Mouse (Mus musculus) G1E (cell line): Measurements from ENCODE around the gene Myo18a.

Source experiments
- CTCF ChIP-seq: IDR thresholded peaks from 2 replicates; pipeline ENCODE4 v1.5.1; 2012; ENCODE audit warnings: low read depth, low read length, inconsistent platforms, mixed read lengths
- POLR2AphosphoS5 ChIP-seq: IDR thresholded peaks from 2 replicates; pipeline ENCODE4 v1.6.1; 2012; ENCODE audit warnings: low read depth, low read length, inconsistent platforms; ENCODE audit not compliant: insufficient replicate concordance
- TAL1 ChIP-seq: conservative IDR thresholded peaks from 2 replicates; pipeline ENCODE4 v1.6.1; 2012; ENCODE audit warnings: low read depth, low read length, inconsistent platforms, mixed read lengths

DNA sequence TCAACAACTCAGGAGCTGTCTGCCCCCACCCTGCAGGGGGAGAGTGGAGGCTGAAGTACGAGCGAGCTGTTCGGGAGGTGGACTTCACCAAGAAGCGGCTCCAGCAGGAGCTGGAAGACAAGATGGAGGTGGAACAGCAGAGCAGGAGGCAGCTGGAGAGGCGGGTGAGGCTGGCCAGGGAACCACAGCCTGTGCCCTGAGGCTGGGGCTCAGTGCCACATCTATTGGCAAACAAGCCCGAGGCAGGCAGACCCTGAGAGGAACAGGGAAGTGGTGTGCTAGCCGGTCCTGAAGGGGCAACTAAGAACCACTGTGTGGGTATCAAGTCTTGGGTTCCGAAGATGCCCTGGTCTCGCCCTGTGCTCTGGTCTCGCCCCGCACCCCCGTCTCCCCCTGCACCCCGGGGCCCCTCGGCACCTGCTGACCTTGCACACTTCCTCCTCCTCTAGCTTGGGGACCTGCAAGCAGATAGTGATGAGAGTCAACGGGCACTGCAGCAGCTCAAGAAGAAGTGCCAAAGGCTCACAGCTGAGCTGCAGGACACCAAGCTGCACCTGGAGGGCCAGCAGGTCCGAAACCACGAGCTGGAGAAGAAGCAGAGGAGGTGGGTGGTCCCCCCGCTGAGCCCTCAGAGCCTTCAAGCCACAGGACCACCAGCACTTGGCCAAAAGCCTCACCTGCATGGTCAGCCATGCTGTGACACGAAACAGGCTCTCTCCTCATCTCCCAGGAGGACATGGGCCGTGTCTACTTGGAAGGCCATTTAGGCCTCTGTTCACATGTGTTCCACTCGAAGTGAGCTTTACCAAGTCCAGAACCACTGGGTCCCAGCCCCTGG is 80.2 kb downstream of the Myo18a start:
- TF ChIP-seq CTCF (no peak), TAL1 (no peak), POLR2AphosphoS5 (no peak)
